Mouse (Mus musculus) kidney, adult 2 months (tissue): ENCODE measurements around the gene Smarca4.

ENCODE experiments used
- CTCF ChIP-seq: fragments of 200-500 bp; conservative IDR thresholded peaks from 2 replicates; pipeline ENCODE4 v1.5.1; 2011; ENCODE audit warnings: low read depth, mild to moderate bottlenecking, control low read depth, low read length, moderate library complexity, mixed read lengths; ENCODE audit not compliant: insufficient read depth, insufficient read length
- POLR2A ChIP-seq: fragments of 200-500 bp; IDR thresholded peaks from one replicate; pipeline ENCODE4 v1.6.1; 2011; ENCODE audit warnings: low read depth, low read length, control low read depth

GRCm38 (mm10) chr9:21725224-21726121 lies 109.5 kb downstream of the Smarca4 start:
- no peak for TF ChIP-seq CTCF
- TF ChIP-seq POLR2A: no peak
